7 mouse cellular contexts compared by ENCODE assay signal in the genomic region with DNA sequence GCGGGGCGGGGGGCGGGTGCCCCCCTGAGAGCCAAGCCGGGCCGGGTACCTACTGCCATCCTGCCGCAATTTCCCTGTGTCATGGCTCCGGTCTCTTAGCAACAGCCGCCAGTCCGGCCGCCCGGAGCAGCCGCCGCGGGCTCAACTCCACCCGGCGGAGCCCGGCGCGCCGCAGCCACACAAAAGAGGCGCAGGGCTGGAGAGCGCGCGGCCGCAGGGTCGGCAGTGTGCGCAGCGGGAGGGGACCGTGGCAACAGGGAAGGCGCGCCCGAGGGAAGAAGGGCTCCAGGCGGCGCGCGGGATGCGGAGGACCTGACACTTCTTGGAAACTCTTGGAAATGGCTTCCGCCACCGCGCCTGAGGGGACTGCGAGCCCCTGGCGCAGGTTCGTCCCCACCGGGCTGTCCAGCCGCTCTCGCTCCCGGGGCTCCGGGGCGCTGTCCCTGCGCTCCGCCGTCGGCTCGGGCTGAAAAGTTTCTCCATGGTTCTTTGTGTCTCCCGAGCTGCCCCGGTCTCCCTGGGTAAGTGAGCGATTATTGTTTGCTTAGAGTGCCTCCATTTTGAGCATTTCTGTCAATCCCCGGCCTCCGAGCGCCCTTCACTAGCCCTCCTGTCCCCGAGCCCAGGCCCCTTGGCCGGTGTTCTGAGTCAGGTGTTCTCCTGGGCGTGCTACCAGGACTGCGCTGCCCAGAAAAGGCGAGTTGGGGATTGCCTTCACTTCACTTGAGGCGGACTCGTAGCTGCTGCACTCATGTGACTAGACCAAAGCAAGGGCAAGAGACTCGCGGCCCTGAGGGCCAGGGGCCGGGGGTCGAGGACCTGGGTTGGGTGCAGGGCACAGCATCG. TPM values are rescaled to one million over a fixed set of nuclear protein-coding genes. Genes with fewer than 3 reads are reported as not detected.
DNase-seq lines count a peak whose midpoint lies in the region; ATAC-seq and TF ChIP-seq lines count a peak whose summit lies in the region.

No protein-coding gene starts in this region.

- H3K9ac ChIP-seq in ES-E14 (ENCODE audit: insufficient read depth, low read depth, low read length, poor library complexity, severe bottlenecking): no peak overlapping the region
- H3K9ac ChIP-seq in embryonic facial prominence, embryonic 15.5 days: no peak overlapping the region; the same call in none of the 2 replicates
- peak overlapping the region; percentile 22 for H3K9ac ChIP-seq in heart, embryonic 14.5 days (ENCODE audit: low read length)
- H3K9ac ChIP-seq in midbrain, embryonic 15.5 days: peak overlapping the region; percentile 73

- H3K79me3 ChIP-seq in C2C12 (ENCODE audit: low read depth): no peaks in the 10 kb centered on the region

- H3K27me3 ChIP-seq in C2C12 (ENCODE audit: control insufficient read depth, insufficient read depth, insufficient read length): no peaks in the 10 kb centered on the region
- H3K27me3 ChIP-seq in embryonic facial prominence, embryonic 15.5 days: peaks cover 53% of the 10 kb centered on the region
- H3K27me3 ChIP-seq in heart, embryonic 14.5 days (ENCODE audit: control insufficient read depth, insufficient read depth, low read length): peaks cover 75% of the 10 kb centered on the region
- H3K27me3 ChIP-seq in midbrain, embryonic 15.5 days (replicated peaks): 0 out of 2 replicates have a peak, but pooled peaks cover 7% of the 10 kb centered on the region

- H3K27ac ChIP-seq in ES-E14 (ENCODE audit: insufficient read depth, low read depth, low read length, poor library complexity, severe bottlenecking): no peak overlapping the region
- H3K27ac ChIP-seq in embryonic facial prominence, embryonic 15.5 days (replicated peaks): no peak overlapping the region
- H3K27ac ChIP-seq in heart, embryonic 14.5 days (replicated peaks in 1 of 2; ENCODE audit: control insufficient read depth in 1 of 2, insufficient read depth in 1 of 2, low read depth in 2 of 2, low read length in 2 of 2): no peak overlapping the region
- H3K27ac ChIP-seq in midbrain, embryonic 15.5 days: peak overlapping the region; percentile 71

- DNase-seq in ES-E14 (ENCODE audit: low read depth, low spot score): peak; percentile 49
- peak; percentile 29 to 52 for DNase-seq in layer of hippocampus, postnatal 14 days (ENCODE audit: low spot score in 2 of 2)
- no peak for DNase-seq in thymus, postnatal 36 days

- H3K36me3 ChIP-seq in C2C12 (ENCODE audit: control insufficient read depth, insufficient read depth) (no peaks in the 10 kb centered on the region), ES-E14 (ENCODE audit: control insufficient read depth, insufficient read depth, low read length, poor library complexity, severe bottlenecking) (no peaks in the 10 kb centered on the region)
- H3K36me3 ChIP-seq in embryonic facial prominence, embryonic 15.5 days: no peaks in the 10 kb centered on the region
- H3K36me3 ChIP-seq in heart, embryonic 14.5 days (ENCODE audit: control insufficient read depth, insufficient read depth, low read length): no peaks in the 10 kb centered on the region
- H3K36me3 ChIP-seq in midbrain, embryonic 15.5 days (replicated peaks): no peaks in the 10 kb centered on the region

- peak; percentile 61 for ATAC-seq in embryonic facial prominence, embryonic 15.5 days (ENCODE audit: insufficient number of reproducible peaks, low FRiP score, low TSS enrichment, low read depth)
- no peak for ATAC-seq in heart, embryonic 14.5 days (ENCODE audit: insufficient number of reproducible peaks, insufficient read depth, low FRiP score, low read depth)
- peak; percentile 82 for ATAC-seq in midbrain, embryonic 15.5 days (replicated peaks)

- TF ChIP-seq CTCF in C2C12 (IDR thresholded peaks at IDR 0.05; ENCODE audit: control insufficient read depth, insufficient read depth, insufficient read length): no peak

- no peaks in the 10 kb centered on the region for H3K4me1 ChIP-seq in ES-E14 (ENCODE audit: control insufficient read depth in 2 of 2, insufficient read depth in 2 of 2, low read length in 2 of 2, poor library complexity in 1 of 2)
- peaks cover 40% of the 10 kb centered on the region for H3K4me1 ChIP-seq in embryonic facial prominence, embryonic 15.5 days
- H3K4me1 ChIP-seq in heart, embryonic 14.5 days (ENCODE audit: control insufficient read depth in 2 of 2, insufficient read depth in 2 of 2, low read length in 2 of 2): peaks cover 12 to 21% of the 10 kb centered on the region in 2 experiments
- peaks cover 30% of the 10 kb centered on the region for H3K4me1 ChIP-seq in midbrain, embryonic 15.5 days

- in situ Hi-C loops in ES-E14 (cut with MboI; ENCODE audit: low sequenced_read_pairs in 2 of 2, unreplicated experiment in 2 of 2): loop anchor here in 1 of 2 experiments (25.0 kb wide), 1 partner anchor 925 kb away; no protein-coding TSS in a partner anchor

- H3ac ChIP-seq in C2C12 (ENCODE audit: control insufficient read depth, insufficient read length, low read depth): peak overlapping the region; percentile 34

- H3K79me2 ChIP-seq in C2C12 (ENCODE audit: control insufficient read depth, insufficient read depth): no peaks in the 10 kb centered on the region

- H3K4me2 ChIP-seq in embryonic facial prominence, embryonic 15.5 days (replicated peaks): peak overlapping the region; percentile 91
- peak overlapping the region; percentile 87 for H3K4me2 ChIP-seq in heart, embryonic 14.5 days (ENCODE audit: low read length)
- H3K4me2 ChIP-seq in midbrain, embryonic 15.5 days: peak overlapping the region; percentile 84

- no peaks in the 10 kb centered on the region for H3K9me3 ChIP-seq in ES-E14 (ENCODE audit: control insufficient read depth, insufficient read depth, low read depth, low read length)
- H3K9me3 ChIP-seq in embryonic facial prominence, embryonic 15.5 days (replicated peaks): no peaks in the 10 kb centered on the region
- H3K9me3 ChIP-seq in heart, embryonic 14.5 days (ENCODE audit: control insufficient read depth, low read length): no peaks in the 10 kb centered on the region
- no peaks in the 10 kb centered on the region for H3K9me3 ChIP-seq in midbrain, embryonic 15.5 days

- H3K4me3 ChIP-seq in C2C12 (ENCODE audit: insufficient read depth, poor library complexity, severe bottlenecking) (peak overlapping the region; percentile 6), ES-E14 (ENCODE audit: insufficient read depth in 1 of 2, low read depth in 1 of 2, low read length in 2 of 2, poor library complexity in 1 of 2, severe bottlenecking in 1 of 2) (peak overlapping the region; percentile 52 to 67)
- peak overlapping the region; percentile 57 for H3K4me3 ChIP-seq in embryonic facial prominence, embryonic 15.5 days (replicated peaks)
- H3K4me3 ChIP-seq in heart, embryonic 14.5 days (ENCODE audit: control insufficient read depth in 1 of 2, insufficient read depth in 1 of 2, low read depth in 1 of 2, low read length in 2 of 2): peak overlapping the region; percentile 47 to 54
- peak overlapping the region; percentile 86 for H3K4me3 ChIP-seq in midbrain, embryonic 15.5 days

- under 1% methylated on average over 68 of the region's 72 CpGs for WGBS in embryonic facial prominence, embryonic 15.5 days
- under 1% methylated on average over 63 of the region's 72 CpGs for WGBS in heart, embryonic 14.5 days
- under 1% methylated on average over 60 of the region's 72 CpGs for WGBS in midbrain, embryonic 15.5 days

TF ChIP-seq in C2C12, 6 proteins besides CTCF, POLR2A, EP300 and RAD21:
- no peak for TF ChIP-seq MYOD1 (IDR thresholded peaks at IDR 0.05; ENCODE audit: control insufficient read depth, insufficient read length, low read depth)
- no peak for TF ChIP-seq FOSL1 (IDR thresholded peaks at IDR 0.05; ENCODE audit: insufficient read depth, low read length, poor library complexity, severe bottlenecking)
- TF ChIP-seq USF1 (IDR thresholded peaks at IDR 0.05; ENCODE audit: low read depth): no peak
- no peak for TF ChIP-seq MYOG (IDR thresholded peaks at IDR 0.05; ENCODE audit: control insufficient read depth, extremely low read depth, insufficient read length)
- no peak for TF ChIP-seq CEBPB (IDR thresholded peaks at IDR 0.05; ENCODE audit: low read depth)
- TF ChIP-seq MAX (IDR thresholded peaks at IDR 0.05): no peak

TF ChIP-seq in ES-E14, 5 proteins besides CTCF, POLR2A, EP300 and RAD21:
- TF ChIP-seq HCFC1 (IDR thresholded peaks at IDR 0.05; ENCODE audit: borderline replicate concordance, insufficient read depth, low read length): no peak
- TF ChIP-seq MAFK (IDR thresholded peaks at IDR 0.05; ENCODE audit: insufficient read depth, low read depth, low read length): no peak
- TF ChIP-seq ZC3H11A (IDR thresholded peaks at IDR 0.05; ENCODE audit: borderline replicate concordance, low read depth, low read length): no peak
- TF ChIP-seq ZNF384 (IDR thresholded peaks at IDR 0.05; ENCODE audit: low read depth, low read length): no peak
- no peak for TF ChIP-seq CHD2 (IDR thresholded peaks at IDR 0.05; ENCODE audit: low read depth, low read length)

RNA-seq across cellular contexts. Expression of a gene that starts 10.8 kb away (rescaled TPM):
- polyA plus RNA-seq in C2C12 (2012; fragmentation: generic; extraction: Trizol): 3.3 TPM
- total RNA-seq in ES-E14 (2012; rRNA removed): 0.21 and 0.36 TPM in 2 replicates
- 1.4 and 2.1 TPM in 2 replicates for polyA plus RNA-seq in embryonic facial prominence, embryonic 15.5 days (2015; fragmentation: Nextera tagmentation; extraction: Ambion mirVana)
- polyA plus RNA-seq in heart, embryonic 14.5 days (2014; fragmentation: Nextera tagmentation; extraction: Ambion mirVana): 0.05 and 0.16 TPM in 2 replicates
- total RNA-seq in layer of hippocampus, postnatal 14 days (2021): 1 to 10 TPM; 6.0 to 6.5 TPM
- 3.2 and 4.2 TPM in 2 replicates for polyA plus RNA-seq in midbrain, embryonic 15.5 days (2015; fragmentation: Nextera tagmentation; extraction: Ambion mirVana)

Comparison
In these comparisons a context has a peak if more than half of its experiments do, and no peak if none do; other contexts are left out.
1. H3K4me3 ChIP-seq: peak in every context shown above with its lines; median percentile 86 in midbrain, embryonic 15.5 days; 60 in ES-E14; 57 in embryonic facial prominence, embryonic 15.5 days; 50 in heart, embryonic 14.5 days; 6 in C2C12.
2. DNase-seq: peak in ES-E14 (single experiment) and layer of hippocampus, postnatal 14 days (2 of 2); none in thymus, postnatal 36 days (0 of 2).
3. H3K9ac ChIP-seq: peak in heart, embryonic 14.5 days (single experiment) and midbrain, embryonic 15.5 days (single experiment); none in ES-E14 (single experiment) and embryonic facial prominence, embryonic 15.5 days (single experiment).
4. Peak in every context shown above with its lines, with median percentiles within 50 percentile points of each other: H3K4me2 ChIP-seq.